Mouse (Mus musculus) neural tube, embryonic 11.5 days (tissue): ENCODE measurements around the gene Llgl2. TPM values are rescaled to one million over a fixed set of nuclear protein-coding genes. Genes with fewer than 3 reads are reported as not detected.
A peak's percentile ranks its signal among the peaks of the same experiment; 100 is the strongest.

Experiments used
- ATAC-seq: fragments of 200-750 bp; cut with Nextera tagmentation; 2 replicates; pipeline ENCODE4 v1.8.0; 2017; ENCODE audit warnings: moderate number of reproducible peaks, mild to moderate bottlenecking, moderate TSS enrichment, moderate library complexity; ENCODE audit not compliant: insufficient read depth, low FRiP score, low TSS enrichment
- DNase-seq: peaks from one replicate; pipeline ENCODE4 v3.0.0-alpha.2; 2015; ENCODE audit warnings: low spot score
- H3K27ac ChIP-seq: fragments of 300-500 bp; sonication (generic); 2 replicates; pipeline ENCODE4 v1.5.1; 2014; ENCODE audit warnings: low read depth, mild to moderate bottlenecking, low read length
- H3K27me3 ChIP-seq: fragments of 300-500 bp; sonication (generic); 2 replicates; pipeline ENCODE4 v1.6.1; 2014; ENCODE audit warnings: mild to moderate bottlenecking, low read length, mixed read lengths; ENCODE audit not compliant: control insufficient read depth, insufficient read depth
- H3K36me3 ChIP-seq: fragments of 300-500 bp; sonication (generic); 2 replicates; pipeline ENCODE4 v1.6.1; 2014; ENCODE audit warnings: mild to moderate bottlenecking, low read length, moderate library complexity, mixed read lengths; ENCODE audit not compliant: control insufficient read depth, insufficient read depth
- H3K4me1 ChIP-seq: fragments of 300-500 bp; sonication (generic); 2 replicates; pipeline ENCODE4 v1.6.1; 2014; ENCODE audit warnings: low read length, mixed read lengths; ENCODE audit not compliant: control insufficient read depth, insufficient read depth
- H3K4me2 ChIP-seq: fragments of 300-500 bp; sonication (generic); 2 replicates; pipeline ENCODE4 v1.6.1; 2014; ENCODE audit warnings: low read depth, mild to moderate bottlenecking, moderate library complexity
- H3K4me3 ChIP-seq: fragments of 300-500 bp; sonication (generic); 2 replicates; pipeline ENCODE4 v1.5.1; 2014; ENCODE audit warnings: low read depth, low read length
- H3K9ac ChIP-seq: fragments of 300-500 bp; sonication (generic); 2 replicates; pipeline ENCODE4 v1.6.1; 2014; ENCODE audit warnings: mild to moderate bottlenecking, low read length
- H3K9me3 ChIP-seq: fragments of 300-500 bp; sonication (generic); 2 replicates; pipeline ENCODE4 v1.6.1; 2016; ENCODE audit warnings: low read length; ENCODE audit not compliant: control insufficient read depth
- WGBS: fragments of 180-500 bp; shearing (Covaris S2); extraction: QIAGEN DNeasy Blood & Tissue Kit; methylation state at CpG from one replicate; pipeline ENCODE4 v1.1.7; 2014; 5-methylcytosine and 5-hydroxymethylcytosine counted together
- polyA plus RNA-seq: library from polyadenylated mRNA; unstranded; fragments of >200 nt; fragmentation: Nextera tagmentation; extraction: Ambion mirVana; gene quantifications from 2 replicates; pipeline ENCODE4 v1.2.1, GENCODE M21; 2014

The Llgl2 gene
- polyA plus RNA-seq, 1 experiment from 2014 or later, result 6.1 TPM

DNA sequence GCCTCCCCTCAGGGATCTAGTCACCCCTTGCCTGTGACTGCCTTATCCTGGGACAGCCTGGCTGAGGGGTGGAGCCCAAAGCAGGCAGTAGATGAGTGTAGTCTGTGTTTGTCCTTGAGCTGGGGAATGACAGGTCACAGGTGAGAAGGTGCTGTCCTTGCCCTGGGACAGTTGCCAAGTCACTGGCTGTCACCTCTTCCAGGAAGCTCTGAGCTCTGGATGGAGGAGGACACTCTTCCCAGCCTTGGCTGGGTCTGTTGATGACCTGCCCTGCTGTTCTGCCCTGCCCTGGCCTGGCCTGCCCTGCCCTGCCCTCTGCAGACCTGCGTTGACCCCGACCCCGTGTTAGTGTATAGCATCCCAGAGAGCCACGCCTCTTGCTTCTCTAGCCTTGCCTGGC, 48.6 kb downstream of the Llgl2 start:
- Histone ChIP-seq H3K36me3 (no peaks in the 10 kb centered on the region), H3K27me3 (no peaks in the 10 kb centered on the region), H3K4me2 (no peak overlapping the region), H3K27ac (no peak overlapping the region), H3K4me1 (no peaks in the 10 kb centered on the region), H3K4me3 (no peak overlapping the region), H3K9me3 (no peaks in the 10 kb centered on the region), H3K9ac (no peak overlapping the region)
- DNase-seq (no peak), ATAC-seq (no peak)
- 79% methylated on average over 4 of the region's 4 CpGs for WGBS

DNA sequence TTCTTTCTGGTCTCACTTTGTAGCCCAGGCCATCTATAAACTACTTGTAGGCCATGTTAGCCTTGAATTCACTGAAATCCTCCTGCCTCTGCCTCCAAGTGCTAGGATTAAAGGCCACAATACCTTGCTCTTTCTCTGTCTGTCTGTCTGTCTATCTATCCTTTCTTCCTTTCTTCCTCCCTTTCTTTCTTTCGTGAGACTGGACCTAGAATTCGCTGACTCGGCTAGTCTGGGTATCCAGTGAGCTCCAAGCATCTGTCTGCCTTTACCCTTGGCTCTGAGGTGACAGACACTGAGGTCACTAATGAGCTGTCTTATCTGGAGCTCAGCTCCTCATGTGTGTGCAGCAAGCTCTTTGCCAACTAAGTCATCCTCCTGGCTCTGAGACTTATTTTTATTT, 52.1 kb downstream of the Llgl2 start:
- no peaks in the 10 kb centered on the region for H3K9me3 ChIP-seq
- H3K9ac ChIP-seq, result no peak overlapping the region
- DNase-seq (no peak), ATAC-seq (no peak)
- 90% methylated on average over 3 of the region's 3 CpGs for WGBS
- no peaks in the 10 kb centered on the region for H3K27me3 ChIP-seq
- no peak overlapping the region for H3K27ac ChIP-seq
- H3K4me2 ChIP-seq, result no peak overlapping the region
- no peaks in the 10 kb centered on the region for H3K4me1 ChIP-seq
- no peak overlapping the region for H3K4me3 ChIP-seq
- H3K36me3 ChIP-seq, result no peaks in the 10 kb centered on the region

DNA sequence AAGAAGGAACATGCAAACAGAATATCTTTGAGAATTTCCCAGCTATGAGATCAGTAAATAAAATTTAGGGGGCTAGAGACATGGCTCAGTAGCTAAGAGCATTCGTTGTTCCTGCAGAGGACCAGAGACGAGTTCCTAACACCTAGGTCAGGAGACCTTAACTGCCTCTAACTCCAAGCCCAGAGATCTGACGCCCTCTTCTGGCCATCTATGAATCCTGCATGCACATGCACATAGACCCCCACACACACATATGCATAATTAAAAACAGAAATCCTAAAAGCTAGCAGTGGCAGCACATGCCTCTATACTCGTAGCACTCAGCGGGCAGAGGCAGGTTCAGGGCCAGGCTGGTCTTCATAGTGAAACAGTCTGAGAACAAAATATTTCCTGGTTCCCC, 52.6 kb downstream of the Llgl2 start:
- H3K4me3 ChIP-seq, result no peak overlapping the region
- WGBS, result 81% methylated on average over 5 of the region's 5 CpGs
- no peak overlapping the region for H3K4me2 ChIP-seq
- H3K4me1 ChIP-seq, result no peaks in the 10 kb centered on the region
- H3K9ac ChIP-seq, result no peak overlapping the region
- DNase-seq (no peak), ATAC-seq (no peak)
- H3K27ac ChIP-seq, result no peak overlapping the region
- no peaks in the 10 kb centered on the region for H3K9me3 ChIP-seq
- no peaks in the 10 kb centered on the region for H3K27me3 ChIP-seq
- no peaks in the 10 kb centered on the region for H3K36me3 ChIP-seq

DNA sequence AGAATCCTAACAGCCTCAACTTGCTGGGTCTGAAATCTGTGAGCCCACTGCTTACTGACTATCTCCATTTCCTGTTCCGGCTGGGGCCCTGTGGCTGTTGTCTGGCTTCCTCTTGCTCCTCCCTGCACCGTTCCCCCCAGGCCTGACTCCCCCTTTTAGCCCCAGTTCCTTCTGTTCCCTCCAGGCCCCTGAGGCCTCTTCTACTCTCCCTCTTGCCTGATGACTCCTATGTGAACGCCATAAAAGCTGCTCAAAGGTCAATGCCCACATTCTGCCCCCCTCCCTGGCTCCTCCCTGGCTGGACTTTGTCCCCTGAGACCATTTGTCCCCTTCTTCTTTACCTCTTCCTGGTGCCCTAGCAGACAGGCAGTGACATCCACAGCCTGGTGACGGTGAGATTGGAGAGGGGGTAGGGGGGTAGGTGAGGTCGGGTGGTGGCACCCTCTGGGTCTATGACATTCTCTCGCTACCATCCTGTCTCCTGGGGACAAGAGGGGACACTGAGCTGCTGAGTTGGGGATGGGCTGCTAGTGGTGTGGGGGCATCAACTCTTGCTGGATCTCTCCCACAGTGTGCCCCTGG, 53.4 kb downstream of the Llgl2 start:
- DNase-seq (no peak), ATAC-seq (no peak)
- H3K9me3 ChIP-seq, result no peaks in the 10 kb centered on the region
- H3K27me3 ChIP-seq, result no peaks in the 10 kb centered on the region; the same call in 1 of the 2 replicates
- no peak overlapping the region for H3K27ac ChIP-seq
- no peaks in the 10 kb centered on the region for H3K36me3 ChIP-seq
- no peak overlapping the region for H3K4me2 ChIP-seq
- no peak overlapping the region for H3K4me3 ChIP-seq
- 55% methylated on average over 6 of the region's 6 CpGs for WGBS
- no peaks in the 10 kb centered on the region for H3K4me1 ChIP-seq
- H3K9ac ChIP-seq, result no peak overlapping the region

DNA sequence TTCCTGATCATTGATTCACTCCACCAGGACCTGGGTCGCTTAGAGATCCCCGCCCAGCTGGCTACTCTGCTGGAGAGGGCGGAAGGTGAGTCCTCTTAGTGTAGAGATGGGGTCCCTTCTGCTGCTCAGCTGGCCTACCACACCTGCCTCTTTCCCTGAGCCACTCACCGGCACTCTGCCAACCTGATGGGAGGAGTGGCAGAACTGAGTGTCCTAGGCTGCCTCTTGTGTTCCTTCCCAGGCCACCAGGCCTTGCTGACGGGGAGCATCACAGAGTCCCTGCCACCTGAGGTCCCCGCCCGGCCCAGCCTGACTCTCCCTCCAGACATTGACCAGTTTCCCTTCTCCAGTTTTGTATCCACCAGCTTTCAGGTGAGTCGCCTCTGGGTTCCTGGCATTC, 54.2 kb downstream of the Llgl2 start:
- DNase-seq, result no peak
- 80% methylated on average over 8 of the region's 8 CpGs for WGBS

DNA sequence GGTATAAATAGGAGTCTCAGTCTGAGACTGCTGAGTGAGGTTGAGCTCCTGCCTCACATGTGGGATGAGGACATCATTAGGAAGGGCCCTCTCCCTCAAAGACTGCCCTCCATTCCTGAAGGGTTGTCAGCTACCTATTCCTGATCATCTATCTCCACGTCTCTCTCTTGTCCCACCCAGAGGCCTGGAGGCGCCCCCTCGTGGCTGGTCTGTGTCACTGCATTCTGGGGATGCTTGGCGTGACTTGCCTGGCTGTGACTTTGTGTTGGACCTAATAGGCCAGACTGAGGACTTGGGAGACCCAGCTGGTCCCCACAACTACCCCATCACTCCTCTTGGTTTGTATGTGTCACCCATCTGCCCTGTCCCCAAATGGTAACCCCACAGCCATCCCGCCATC, 57.2 kb downstream of the Llgl2 start:
- ATAC-seq, result no peak
- WGBS, result 27% methylated on average over 5 of the region's 5 CpGs

More for the DNA sequence above, 54.2 kb downstream of the Llgl2 start:
- no peak overlapping the region for H3K4me3 ChIP-seq
- H3K9ac ChIP-seq, result no peak overlapping the region
- no peak for ATAC-seq
- H3K4me2 ChIP-seq, result no peak overlapping the region
- H3K27me3 ChIP-seq, result peaks cover 4% of the 10 kb centered on the region; the same call in 1 of the 2 replicates
- H3K9me3 ChIP-seq, result no peaks in the 10 kb centered on the region
- H3K36me3 ChIP-seq, result no peaks in the 10 kb centered on the region
- H3K27ac ChIP-seq, result no peak overlapping the region
- no peaks in the 10 kb centered on the region for H3K4me1 ChIP-seq

DNA sequence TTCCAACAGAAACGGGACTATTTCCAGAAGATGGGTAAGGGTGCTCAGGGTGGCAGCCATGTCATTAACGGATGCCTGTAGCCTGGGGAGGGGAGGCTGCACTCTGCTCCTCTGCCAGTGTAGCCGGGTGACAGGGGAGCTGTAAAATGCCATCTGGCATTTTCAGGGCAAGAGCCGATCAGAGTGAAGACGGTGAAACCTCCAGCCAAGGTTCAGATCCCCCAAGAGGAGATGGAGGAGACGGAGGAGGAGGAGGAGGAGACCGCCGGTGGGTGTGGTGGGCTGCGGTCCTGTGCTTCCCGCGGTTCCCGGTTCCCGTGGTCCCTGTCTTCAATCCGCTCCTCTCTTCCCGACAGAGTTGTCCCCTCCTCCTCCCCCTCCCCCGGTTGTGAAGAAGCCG, 59.4 kb downstream of the Llgl2 start:
- H3K4me3 ChIP-seq, result no peak overlapping the region
- no peaks in the 10 kb centered on the region for H3K36me3 ChIP-seq
- no peak for ATAC-seq
- no peaks in the 10 kb centered on the region for H3K4me1 ChIP-seq
- no peak overlapping the region for H3K27ac ChIP-seq
- H3K9ac ChIP-seq, result no peak overlapping the region
- H3K9me3 ChIP-seq, result no peaks in the 10 kb centered on the region
- WGBS, result 25% methylated on average over 15 of the region's 17 CpGs
- no peak overlapping the region for H3K4me2 ChIP-seq
- H3K27me3 ChIP-seq, result peaks cover 8% of the 10 kb centered on the region
- no peak for DNase-seq

More for the DNA sequence above, 57.2 kb downstream of the Llgl2 start:
- Histone ChIP-seq H3K4me1 (no peaks in the 10 kb centered on the region), H3K36me3 (no peaks in the 10 kb centered on the region), H3K4me2 (no peak overlapping the region), H3K9ac (no peak overlapping the region), H3K27me3 (peaks cover 8% of the 10 kb centered on the region), H3K4me3 (no peak overlapping the region), H3K27ac (no peak overlapping the region), H3K9me3 (no peaks in the 10 kb centered on the region)
- DNase-seq, result peak; percentile 30

DNA sequence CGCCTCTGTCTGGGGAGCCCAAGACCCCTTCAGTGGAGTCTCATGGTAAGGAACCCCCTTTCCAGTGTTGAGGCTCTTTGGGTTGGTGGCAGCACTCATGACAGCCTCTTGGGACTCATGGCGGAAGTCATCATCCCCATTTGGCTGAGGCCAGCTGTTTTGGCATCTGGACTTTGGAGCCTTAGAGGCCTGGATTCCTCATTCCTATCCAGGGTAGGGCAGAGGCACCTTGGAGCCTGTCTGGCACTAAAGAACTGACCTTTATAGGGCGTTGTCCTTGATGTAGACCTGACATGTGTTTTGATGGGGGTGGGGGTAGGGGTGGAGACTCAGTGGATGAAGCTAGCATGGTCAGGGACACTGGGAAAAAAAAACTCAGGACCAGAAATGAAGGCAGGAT, 60.5 kb downstream of the Llgl2 start:
- no peaks in the 10 kb centered on the region for H3K9me3 ChIP-seq
- 97% methylated on average over 3 of the region's 3 CpGs for WGBS
- ATAC-seq, result no peak
- DNase-seq, result no peak
- peaks cover 8% of the 10 kb centered on the region for H3K27me3 ChIP-seq
- no peak overlapping the region for H3K9ac ChIP-seq
- H3K27ac ChIP-seq, result no peak overlapping the region
- no peaks in the 10 kb centered on the region for H3K4me1 ChIP-seq
- H3K36me3 ChIP-seq, result no peaks in the 10 kb centered on the region
- no peak overlapping the region for H3K4me3 ChIP-seq
- H3K4me2 ChIP-seq, result no peak overlapping the region

DNA sequence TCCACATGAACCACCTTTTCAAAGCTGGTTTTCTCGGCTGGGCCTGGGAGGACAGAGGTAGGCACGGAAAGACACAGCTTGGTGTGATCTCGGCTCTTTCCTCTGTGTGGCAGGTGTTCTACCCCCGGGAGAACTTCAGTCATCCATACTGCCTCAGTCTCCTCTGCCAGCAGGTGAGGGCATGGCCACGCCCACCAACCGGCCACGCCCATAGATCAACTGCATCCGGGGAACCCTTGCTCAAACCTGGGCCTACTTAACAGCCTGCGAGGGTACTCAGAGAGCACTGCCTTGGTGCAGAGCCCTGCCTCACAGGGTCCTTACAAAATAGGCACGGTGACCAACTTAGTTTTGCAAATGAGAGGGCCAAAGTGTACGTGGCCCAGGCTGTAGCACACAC, 61.4 kb downstream of the Llgl2 start:
- H3K9ac ChIP-seq, result no peak overlapping the region
- H3K4me3 ChIP-seq, result no peak overlapping the region
- no peaks in the 10 kb centered on the region for H3K36me3 ChIP-seq
- no peaks in the 10 kb centered on the region for H3K4me1 ChIP-seq
- H3K9me3 ChIP-seq, result no peaks in the 10 kb centered on the region
- H3K27me3 ChIP-seq, result peaks cover 8% of the 10 kb centered on the region
- ATAC-seq (no peak), DNase-seq (no peak)
- 77% methylated on average over 11 of the region's 11 CpGs for WGBS
- no peak overlapping the region for H3K27ac ChIP-seq
- H3K4me2 ChIP-seq, result no peak overlapping the region
